Mouse (Mus musculus): ENCODE measurements around the gene Olfr137.

Olfr137 gene

GRCm38 (mm10) chr17:38307470-38307869 lies at the start of gene Olfr137:
Gene Olfr137 (minus strand): TSS chr17:38307570.
- no peak for DNase-seq (ENCODE audit: low read depth, low spot score)

DNA sequence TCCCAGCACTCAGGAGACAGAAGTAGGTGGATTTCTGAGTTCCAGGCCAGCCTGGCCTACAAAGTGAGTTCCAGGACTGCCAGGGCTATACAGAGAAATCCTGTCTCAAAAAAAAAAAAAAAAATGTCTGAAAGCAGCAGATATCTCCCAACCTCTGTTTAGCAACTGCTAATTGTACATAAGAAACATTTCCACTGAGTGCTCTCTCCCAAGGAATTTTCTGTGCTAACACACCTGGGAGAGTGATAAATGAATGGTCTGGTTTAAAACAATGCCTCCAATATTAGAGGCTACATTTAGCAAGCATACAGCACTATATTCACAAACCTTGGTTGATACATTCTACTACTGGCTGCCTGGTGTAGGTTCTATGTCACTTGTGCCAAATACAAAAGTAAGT lies 22.2 kb upstream of the Olfr137 start, which contains the start of gene Olfr136:
TSS of gene Olfr136 (plus strand) at position 301 of the 400 bp plus-strand sequence.
- DNase-seq (ENCODE audit: low read depth, low spot score) = no peak

DNA sequence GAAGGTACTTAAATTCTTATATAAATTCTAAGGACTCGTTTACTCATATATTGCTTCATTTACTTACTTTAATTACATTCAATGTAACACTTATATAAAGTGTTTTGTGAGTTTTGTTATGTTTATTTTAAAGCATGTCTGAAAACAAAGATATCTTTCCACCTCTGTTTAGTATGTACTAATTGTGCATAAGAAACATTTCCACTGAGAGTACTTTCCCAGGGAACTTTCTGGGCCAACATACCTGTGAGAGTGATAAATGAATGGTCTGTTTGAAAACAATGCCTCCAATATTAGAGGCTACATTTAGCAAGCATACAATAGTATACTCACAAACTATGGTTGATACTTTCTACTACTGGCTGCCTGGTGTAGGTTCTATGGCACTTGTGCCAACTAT lies 46.6 kb downstream of the Olfr137 start, which contains the start of gene Olfr138:
TSS of gene Olfr138 (plus strand) at position 301 of the 400 bp plus-strand sequence.
- DNase-seq (ENCODE audit: low read depth, low spot score) = no peak

Measured in A20 (cell line).